Mouse (Mus musculus) brown adipose tissue, adult 24 weeks (tissue): ENCODE measurements around the gene Tacc2. TPM values are rescaled to one million over a fixed set of nuclear protein-coding genes. Genes with fewer than 3 reads are reported as not detected.

Experiments used
- H3K27ac ChIP-seq: fragments of 200-500 bp; replicated peaks from 2 replicates; pipeline ENCODE4 v1.5.1; 2012; ENCODE audit warnings: low read depth, mild to moderate bottlenecking, low read length
- H3K4me1 ChIP-seq: fragments of 200-500 bp; 2 replicates; pipeline ENCODE4 v1.6.1; 2012; ENCODE audit warnings: low read length, mixed read lengths; ENCODE audit not compliant: control insufficient read depth, insufficient read depth, insufficient read length
- H3K4me3 ChIP-seq: fragments of 200-500 bp; 2 replicates; pipeline ENCODE4 v1.5.1; 2012; ENCODE audit warnings: low read depth, mild to moderate bottlenecking, low read length, moderate library complexity; ENCODE audit not compliant: insufficient read depth
- polyA plus RNA-seq: library from polyadenylated mRNA; stranded (reverse); fragments of >200 nt; gene quantifications from 2 replicates; pipeline ENCODE4 v1.2.4, GENCODE M21; 2012; ENCODE audit not compliant: missing spikeins, insufficient read depth, insufficient read length

Tacc2 gene
- polyA plus RNA-seq, 1 experiment: 14.0 TPM

GRCm38 (mm10) chr7:130645332-130645993 is 68.2 kb downstream of the Tacc2 start:
- Histone ChIP-seq H3K4me3 (peak overlapping the region; percentile 69), H3K27ac (peak overlapping the region; percentile 99), H3K4me1 (peaks cover 22% of the 10 kb centered on the region)

- Histone ChIP-seq H3K4me1 (peaks cover 22% of the 10 kb centered on the region), H3K4me3 (peak overlapping the region; percentile 69), H3K27ac (peak overlapping the region; percentile 99)
Observed at GRCm38 (mm10) chr7:130645994-130646761, 68.9 kb downstream of the Tacc2 start.

- Histone ChIP-seq H3K27ac (peak overlapping the region; percentile 99), H3K4me1 (peaks cover 22% of the 10 kb centered on the region), H3K4me3 (peak overlapping the region; percentile 69)
Observed at GRCm38 (mm10) chr7:130646762-130647139, 69.5 kb downstream of the Tacc2 start.

- Histone ChIP-seq H3K27ac (peak overlapping the region; percentile 87; the same call in 1 of the 2 replicates), H3K4me3 (no peak overlapping the region), H3K4me1 (peaks cover 26% of the 10 kb centered on the region)
Observed at GRCm38 (mm10) chr7:130648061-130648460, 70.8 kb downstream of the Tacc2 start.

- Histone ChIP-seq H3K4me3 (no peak overlapping the region), H3K27ac (peak overlapping the region; percentile 44), H3K4me1 (peaks cover 37% of the 10 kb centered on the region)
Observed at GRCm38 (mm10) chr7:130649257-130649656, 72.0 kb downstream of the Tacc2 start.

GRCm38 (mm10) chr7:130650621-130651020 is 73.4 kb downstream of the Tacc2 start:
- H3K4me3 ChIP-seq: no peak overlapping the region
- peaks cover 48% of the 10 kb centered on the region for H3K4me1 ChIP-seq
- no peak overlapping the region for H3K27ac ChIP-seq

GRCm38 (mm10) chr7:130653036-130653555 is 75.9 kb downstream of the Tacc2 start:
- peaks cover 50% of the 10 kb centered on the region for H3K4me1 ChIP-seq
- H3K4me3 ChIP-seq: no peak overlapping the region
- no peak overlapping the region; the same call in 1 of the 2 replicates for H3K27ac ChIP-seq

- peak overlapping the region; percentile 69 for H3K27ac ChIP-seq
- H3K4me1 ChIP-seq: peaks cover 41% of the 10 kb centered on the region
- H3K4me3 ChIP-seq: no peak overlapping the region
Observed at GRCm38 (mm10) chr7:130654562-130654961, 77.3 kb downstream of the Tacc2 start.

GRCm38 (mm10) chr7:130656965-130657364 is 79.7 kb downstream of the Tacc2 start:
- peaks cover 41% of the 10 kb centered on the region for H3K4me1 ChIP-seq
- no peak overlapping the region for H3K4me3 ChIP-seq
- no peak overlapping the region for H3K27ac ChIP-seq

GRCm38 (mm10) chr7:130657751-130658150 is 80.5 kb downstream of the Tacc2 start:
- Histone ChIP-seq H3K27ac (peak overlapping the region; percentile 47), H3K4me1 (peaks cover 46% of the 10 kb centered on the region), H3K4me3 (no peak overlapping the region)

- H3K4me1 ChIP-seq: peaks cover 38% of the 10 kb centered on the region
- no peak overlapping the region for H3K4me3 ChIP-seq
- H3K27ac ChIP-seq: peak overlapping the region; percentile 26; the same call in 1 of the 2 replicates
Observed at GRCm38 (mm10) chr7:130659129-130659528, 81.9 kb downstream of the Tacc2 start.

- peaks cover 23% of the 10 kb centered on the region for H3K4me1 ChIP-seq
- H3K27ac ChIP-seq: no peak overlapping the region
- H3K4me3 ChIP-seq: no peak overlapping the region
Observed at GRCm38 (mm10) chr7:130662250-130662649, 85.0 kb downstream of the Tacc2 start.

- H3K4me1 ChIP-seq: peaks cover 19% of the 10 kb centered on the region
- no peak overlapping the region for H3K27ac ChIP-seq
- no peak overlapping the region for H3K4me3 ChIP-seq
Observed at GRCm38 (mm10) chr7:130662869-130663268, 85.6 kb downstream of the Tacc2 start.

GRCm38 (mm10) chr7:130664037-130664436 is 86.8 kb downstream of the Tacc2 start:
- no peak overlapping the region for H3K27ac ChIP-seq
- H3K4me1 ChIP-seq: peaks cover 16% of the 10 kb centered on the region
- H3K4me3 ChIP-seq: no peak overlapping the region

- Histone ChIP-seq H3K4me3 (no peak overlapping the region), H3K4me1 (peaks cover 21% of the 10 kb centered on the region), H3K27ac (no peak overlapping the region)
Observed at GRCm38 (mm10) chr7:130664629-130665028, 87.4 kb downstream of the Tacc2 start.
